Mouse (Mus musculus): ENCODE measurements around the gene Erbb4. TPM values are rescaled to one million over a fixed set of nuclear protein-coding genes. Genes with fewer than 3 reads are reported as not detected.

The Erbb4 gene
- total RNA-seq (2021): 1 to 10 TPM; 1.9 to 2.4 TPM
- long read RNA-seq, experiment 1: 0 reads
- long read RNA-seq, experiment 2: 0 reads

DNA sequence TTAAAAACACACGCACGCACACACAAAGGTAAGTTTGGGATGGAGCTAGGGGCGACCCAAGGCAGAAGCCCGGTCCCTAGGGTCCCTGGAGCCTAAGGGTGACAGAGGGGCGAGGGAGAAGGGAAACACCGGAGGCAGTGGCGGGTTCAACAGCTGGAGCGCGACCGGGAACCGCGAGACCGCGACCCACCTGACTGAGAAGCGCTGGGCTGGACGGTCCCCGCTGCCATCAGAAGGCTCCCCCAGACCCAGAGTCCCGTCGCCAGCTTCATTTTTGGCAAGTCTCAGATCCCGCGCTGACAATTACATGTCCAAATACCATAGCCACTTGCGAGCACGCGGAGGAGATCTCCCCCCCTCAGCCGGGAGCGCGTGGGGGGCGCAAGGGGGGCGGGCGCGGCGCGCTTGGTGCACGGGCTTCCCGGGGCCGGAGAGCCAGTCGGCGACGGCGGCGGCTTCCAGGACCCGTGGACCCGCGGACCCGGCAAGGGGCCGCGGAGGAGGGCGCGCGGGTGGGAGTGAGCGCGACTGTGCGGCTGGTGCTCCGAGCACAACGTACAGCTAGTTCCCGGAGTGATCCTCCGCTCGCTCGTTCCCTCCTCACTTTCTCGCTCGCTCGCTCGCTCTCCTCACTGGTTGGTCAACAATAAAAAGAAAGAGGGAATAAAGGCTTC is at the start of gene Erbb4:
Gene Erbb4, minus strand, starts transcription at position 575 of the 674 bp plus-strand sequence.
- peak; percentile 24 for DNase-seq

DNA sequence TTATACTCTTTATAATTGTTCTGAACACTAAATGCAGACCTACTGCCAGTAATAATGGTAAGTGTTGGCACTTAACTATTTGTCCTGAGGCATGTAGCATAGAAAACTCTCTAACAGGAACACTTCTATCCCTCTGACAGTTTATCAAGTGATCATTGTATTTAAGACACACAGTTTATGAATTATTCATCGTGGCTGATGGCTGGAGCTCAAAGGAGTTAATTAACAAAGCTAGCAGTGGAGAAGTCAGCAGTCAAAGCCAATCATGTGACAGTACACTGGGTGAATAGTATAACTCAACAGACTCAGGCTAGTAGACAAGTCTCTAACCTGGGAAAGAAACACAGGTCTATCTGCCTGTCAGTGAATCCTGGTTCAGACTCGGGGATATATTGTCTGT is 49.5 kb upstream of the Erbb4 start:
- no peak for DNase-seq

DNA sequence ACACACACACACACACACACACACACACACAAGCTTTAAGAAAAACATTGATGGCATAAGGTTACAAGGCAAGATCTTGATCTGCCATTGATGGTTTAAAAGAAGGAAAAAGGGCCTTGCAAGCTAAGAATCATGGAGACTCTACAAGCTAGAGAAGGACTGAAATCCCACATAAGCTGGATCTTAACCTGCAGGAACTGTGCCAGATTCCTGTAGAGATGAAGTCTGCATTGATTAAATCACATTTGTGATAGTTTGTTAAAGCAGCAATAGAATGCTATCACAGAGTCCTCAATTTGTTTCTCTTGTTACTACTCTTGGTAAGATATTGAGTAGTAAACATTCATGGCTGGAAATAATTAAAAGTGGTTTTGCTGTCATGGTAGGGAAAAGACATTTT is 33.5 kb upstream of the Erbb4 start:
- DNase-seq: no peak

DNA sequence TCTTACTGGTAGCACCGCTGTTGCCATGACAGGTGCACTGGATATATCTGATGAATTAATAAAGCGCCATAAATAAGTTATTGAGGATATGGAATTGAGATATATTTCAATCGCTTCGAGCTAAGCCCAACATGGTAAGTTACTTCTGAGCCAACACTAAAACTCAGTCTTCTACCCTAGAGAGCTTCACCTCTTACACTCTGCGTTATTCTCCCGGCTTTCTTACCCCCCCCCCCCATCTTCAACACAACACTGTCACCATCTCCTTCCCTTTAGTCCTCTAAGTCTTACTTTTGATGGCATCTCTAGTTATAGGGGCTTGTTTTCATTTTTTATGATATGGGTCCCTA is 31.6 kb upstream of the Erbb4 start:
- no peak for DNase-seq

DNA sequence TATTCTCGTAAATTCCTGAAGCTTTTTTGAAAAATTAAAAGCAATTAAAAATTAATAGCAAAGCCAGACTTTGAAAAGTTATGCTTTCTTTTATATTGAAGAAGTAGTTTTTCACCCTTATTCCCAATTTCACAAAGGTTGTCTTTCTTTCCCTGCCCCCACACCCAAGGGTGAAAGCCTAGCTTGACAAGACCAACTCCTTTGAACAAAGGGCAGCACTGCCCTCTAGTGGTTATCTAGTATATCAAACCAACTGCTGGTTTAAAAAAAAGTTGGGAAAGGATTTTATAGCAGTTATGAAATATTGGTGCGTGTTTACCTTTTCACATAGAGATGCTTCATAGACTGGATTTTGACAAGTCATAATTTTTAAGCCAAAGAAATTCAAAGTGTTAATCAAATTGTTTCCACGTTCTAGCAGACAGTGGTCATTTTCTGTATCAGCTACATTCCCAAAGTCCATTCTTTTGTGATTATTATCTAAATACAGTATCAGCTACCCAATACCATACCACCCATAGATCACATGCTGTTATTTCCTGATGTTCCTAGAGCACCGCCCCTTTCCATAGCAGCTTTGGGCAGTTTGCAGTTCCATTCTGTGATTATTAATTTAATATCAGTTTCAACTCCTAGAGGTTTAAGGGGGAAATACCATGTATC is 31.1 kb upstream of the Erbb4 start:
- peak; percentile 34 for DNase-seq

DNA sequence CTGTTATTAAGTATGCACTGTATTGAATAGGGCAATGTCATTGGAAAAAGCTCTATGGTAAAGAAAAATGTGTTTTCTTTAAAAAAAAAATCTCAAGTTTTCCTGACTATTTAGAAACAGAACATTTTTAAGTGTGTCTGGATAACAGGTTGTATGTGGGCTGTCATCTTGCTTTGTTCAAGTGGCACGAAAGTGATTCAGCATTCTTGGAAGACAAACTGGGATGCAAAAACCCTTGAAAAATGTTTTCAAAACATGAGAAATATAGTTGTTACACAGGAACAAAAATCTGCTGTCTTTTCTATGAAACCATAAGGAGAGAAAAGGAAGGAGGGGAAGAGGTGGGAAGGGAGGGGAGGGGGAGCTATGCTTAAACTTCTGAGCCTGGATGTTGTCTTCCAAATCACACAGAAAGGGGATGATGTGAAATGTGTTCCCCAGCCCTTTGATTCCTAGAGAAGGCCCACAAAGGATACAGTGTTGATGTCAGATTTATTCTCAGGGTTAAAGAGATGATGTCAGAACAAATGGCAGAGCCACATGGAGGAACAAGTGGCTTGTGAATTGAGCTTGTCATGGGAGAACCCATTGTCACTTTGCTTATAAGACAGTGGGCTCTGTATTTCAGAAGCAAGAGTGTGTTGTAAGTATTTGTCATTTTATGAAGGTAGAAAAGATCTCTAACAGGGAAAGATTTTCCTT is 16.4 kb upstream of the Erbb4 start:
- DNase-seq: no peak

DNA sequence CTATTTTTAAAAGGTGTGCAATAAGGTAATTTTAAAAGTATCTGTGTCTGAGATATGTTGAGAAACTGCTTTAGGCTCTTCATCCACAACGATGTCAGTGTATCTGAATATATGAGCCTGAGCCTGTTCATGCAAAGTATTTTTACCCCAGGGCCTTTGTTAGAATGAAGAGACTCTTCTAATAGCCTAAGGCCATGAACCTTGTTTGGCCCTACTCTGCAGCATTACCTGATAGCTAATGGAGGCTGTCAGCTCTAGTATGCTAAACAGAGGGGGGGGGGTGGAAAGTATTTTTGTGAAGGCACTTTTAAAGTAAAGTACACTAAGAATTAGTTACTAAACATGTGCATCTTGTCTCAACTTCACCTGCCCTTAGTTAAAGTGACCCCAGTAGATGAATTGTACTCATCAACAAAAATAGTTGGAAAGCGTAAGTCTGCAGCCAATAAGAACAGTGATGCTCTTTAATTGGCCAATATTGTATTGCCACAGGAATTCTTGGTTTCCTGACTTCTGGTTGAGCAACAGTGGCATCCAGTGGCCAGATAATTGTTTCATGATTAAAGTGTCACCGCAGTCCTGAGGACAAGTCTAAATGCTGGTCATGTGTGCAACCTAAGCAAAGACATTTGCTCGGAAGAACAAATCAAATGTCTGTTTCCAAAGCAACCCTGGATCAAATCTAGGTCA is 10.5 kb upstream of the Erbb4 start:
- DNase-seq: no peak

DNA sequence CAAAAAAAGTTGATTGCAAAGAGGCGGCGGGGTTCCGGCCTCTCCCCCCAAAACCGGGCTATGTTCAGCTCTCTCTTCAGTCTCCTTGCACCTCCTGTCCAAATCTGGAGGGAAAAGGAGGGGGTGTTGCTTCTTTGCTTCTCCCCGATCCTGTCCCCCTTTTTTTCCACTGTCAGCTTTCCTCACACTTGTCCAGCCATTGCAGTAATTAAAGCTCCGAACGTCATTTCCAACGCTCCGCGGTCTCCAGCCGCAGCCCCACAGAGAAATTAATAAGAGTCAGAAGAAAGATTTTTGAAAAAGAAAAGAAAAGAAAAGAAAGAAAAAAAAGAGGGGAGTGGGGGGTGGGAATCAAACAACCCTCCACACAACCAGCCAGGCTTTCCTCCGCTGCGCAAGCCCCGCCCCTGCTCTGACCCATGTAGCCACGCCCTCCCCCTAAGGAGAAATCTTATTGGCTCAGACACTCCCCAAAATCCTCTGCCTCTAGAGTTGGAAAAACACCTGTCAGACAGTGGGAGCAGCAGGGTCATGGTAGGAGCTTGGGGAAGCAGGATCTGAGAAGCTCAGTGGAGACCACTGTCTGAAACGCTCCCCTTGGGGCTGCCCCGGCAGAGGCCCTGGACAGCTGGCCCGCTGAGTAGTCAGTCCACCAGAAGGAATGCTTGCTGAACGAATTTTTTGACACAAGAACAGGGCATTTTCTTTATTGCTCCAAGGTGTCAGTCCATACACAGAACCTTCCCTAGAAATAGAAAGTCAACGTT is 483 bp upstream of the Erbb4 start:
- DNase-seq: peak; percentile 9

DNA sequence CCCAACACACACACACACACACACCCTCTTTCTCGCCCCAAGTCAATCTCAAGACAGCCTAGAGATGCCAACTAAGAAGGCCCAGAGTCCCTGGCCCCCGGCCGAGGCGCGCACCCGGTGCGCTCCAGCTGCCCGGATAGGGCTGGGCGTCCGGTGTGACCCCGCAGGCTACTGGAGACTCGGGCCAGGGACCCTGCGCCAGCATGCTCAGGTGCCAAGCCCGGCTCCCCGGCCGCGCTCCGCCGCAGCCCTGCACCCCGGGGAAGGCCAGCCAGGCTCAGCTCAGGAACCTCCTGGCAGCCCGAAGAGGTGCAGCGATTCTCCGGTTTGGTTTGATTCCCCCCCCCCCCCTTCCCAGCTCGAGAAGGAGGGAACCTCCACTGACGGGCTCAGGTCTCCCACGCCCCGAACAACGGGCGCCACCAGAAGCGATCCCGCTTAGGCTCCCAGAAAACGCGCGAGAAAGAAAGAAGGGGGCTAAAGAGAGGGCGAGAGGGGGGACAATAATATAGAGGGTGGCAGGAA is 860 bp downstream of the Erbb4 start:
- DNase-seq: peak; percentile 27

DNA sequence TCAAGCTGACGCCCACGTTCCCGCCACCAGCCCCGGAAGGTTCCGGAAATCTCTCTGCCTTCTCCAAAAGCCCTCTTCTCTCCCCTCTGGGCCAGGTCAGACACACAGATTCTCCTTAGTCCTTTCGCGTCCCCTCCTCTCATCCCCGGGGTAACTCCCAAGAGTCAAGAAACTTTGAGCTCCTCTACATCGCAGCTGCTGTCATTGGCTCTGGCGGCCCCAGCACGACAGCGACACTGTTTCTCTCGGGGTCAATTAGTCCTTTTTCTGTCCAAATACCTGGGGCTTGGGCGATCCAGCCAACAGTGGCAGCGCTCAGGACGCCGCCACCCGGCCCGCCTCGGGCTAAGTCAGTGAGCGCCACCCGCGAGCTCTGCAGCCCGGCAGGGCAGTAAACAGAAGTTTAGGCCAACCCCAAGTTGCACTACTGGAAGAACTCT is 1.5 kb downstream of the Erbb4 start:
- peak; percentile 29 for DNase-seq

DNA sequence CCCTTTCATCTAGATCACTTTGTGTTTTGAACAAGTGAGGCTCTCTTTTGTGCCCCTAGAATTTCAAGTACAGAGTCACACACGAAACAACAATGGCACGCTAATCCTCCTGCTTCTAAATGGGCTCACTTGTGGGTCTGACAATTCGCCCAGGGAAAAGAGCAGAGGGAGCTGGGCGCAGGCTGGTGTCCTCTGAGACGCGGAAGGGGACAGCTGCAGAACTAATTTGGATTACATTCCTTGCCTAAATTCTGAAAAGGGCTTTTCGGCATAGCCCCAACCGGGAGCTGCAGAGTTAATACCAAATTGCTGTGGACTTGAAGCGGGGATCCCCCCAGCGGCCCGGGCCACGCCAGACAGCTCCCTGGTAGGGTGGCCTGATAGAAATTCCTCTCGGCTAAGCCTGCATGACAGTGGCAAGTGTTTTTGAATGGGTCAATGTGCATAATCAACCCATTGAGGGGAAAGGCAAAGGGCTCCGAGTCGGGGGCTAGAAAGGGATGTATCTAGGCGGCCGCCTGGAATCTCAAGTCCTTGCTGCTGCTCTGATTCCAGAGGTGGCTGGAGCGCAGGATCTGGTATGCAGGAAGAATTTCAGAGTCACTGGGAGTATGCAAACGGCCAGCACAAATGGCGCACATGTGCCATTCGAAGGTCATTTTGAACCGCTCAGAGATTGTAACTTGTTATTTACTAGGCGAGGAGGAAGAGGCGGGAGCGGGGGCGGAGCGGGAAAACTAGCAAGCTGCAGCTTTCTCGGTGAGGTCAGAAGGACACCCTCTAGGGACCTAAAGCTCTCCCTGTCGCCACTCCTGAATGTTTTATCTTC is 2.2 kb downstream of the Erbb4 start:
- peak; percentile 10 for DNase-seq

DNA sequence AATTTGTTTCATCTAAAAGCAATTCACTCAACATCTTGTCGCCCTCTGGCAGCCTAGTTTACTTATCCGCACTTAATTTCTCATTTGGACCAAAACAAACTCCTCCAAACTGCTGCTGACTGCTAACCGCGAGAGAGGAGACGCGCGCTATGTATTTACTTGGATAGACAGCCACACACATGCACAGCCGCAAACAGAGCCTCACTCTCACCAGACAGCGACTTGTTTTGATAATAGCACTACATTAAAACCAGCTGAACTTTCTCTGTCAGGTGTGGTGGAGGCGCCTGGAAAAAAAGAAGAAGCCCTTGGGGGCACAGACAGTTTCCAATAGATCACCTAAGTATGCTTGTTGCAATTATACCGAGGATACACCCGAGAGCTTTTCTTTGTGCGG is 2.8 kb downstream of the Erbb4 start:
- DNase-seq: no peak

DNA sequence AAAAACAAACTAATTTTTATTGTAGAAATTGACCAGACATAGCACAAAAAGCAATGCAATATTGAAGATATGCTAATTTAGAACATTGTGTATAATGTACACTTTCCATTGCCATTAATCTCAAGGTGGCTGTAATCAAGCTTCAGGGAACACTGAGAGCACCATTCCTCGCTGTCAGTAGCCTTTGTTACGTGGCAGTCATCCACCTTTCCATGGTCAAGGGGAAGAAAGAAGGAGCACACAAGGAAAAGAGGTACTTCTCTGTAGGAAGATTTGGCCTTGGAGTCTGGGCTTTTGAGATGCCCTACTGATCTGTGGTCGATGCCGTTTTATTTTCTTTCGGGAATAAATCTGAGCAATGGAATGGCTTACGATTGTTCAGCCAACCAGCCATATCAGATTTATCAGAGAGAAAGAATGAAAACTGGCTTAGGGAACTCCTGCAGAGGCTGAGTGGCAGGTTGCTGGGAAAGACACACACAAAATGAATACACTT is 4.6 kb downstream of the Erbb4 start:
- DNase-seq: no peak

DNA sequence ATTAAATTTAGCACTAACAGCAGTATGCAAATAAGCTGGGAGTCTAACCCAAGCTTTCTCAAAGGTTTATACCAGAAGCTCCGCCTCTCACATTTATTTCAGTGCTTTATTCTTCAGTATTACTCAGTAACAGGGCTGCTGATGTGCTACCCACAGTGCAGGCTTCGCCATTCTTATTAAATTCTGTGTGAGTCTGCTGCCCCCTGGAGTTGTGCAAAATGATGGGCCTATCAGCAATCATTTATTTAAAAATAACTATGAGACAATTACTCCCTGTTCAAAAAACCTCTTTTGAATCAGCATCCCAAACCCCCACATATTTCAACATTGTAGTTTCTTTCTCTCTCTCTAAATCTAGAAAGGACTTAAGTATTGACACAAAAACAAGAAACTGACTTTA is 6.2 kb downstream of the Erbb4 start:
- no peak for DNase-seq

DNA sequence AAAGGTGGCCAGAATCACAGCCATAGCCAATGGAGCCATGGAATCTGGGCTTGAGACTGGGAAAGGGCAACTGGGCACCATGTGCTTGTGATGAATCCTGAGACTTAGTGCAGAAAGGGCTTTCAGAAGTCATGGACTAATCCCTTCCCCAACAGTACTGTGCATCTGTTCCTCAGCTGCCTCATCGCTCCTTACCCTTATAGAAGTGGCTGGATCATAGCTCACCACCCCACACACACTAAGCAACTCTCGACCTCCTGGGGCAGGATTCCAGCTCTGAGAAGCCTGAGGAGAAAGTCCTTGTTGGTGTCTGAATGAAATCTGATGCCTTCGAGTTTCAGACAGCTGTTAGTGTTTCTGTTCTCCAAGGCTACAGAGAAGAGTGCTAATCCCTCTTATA is 14.8 kb downstream of the Erbb4 start:
- DNase-seq: no peak

DNA sequence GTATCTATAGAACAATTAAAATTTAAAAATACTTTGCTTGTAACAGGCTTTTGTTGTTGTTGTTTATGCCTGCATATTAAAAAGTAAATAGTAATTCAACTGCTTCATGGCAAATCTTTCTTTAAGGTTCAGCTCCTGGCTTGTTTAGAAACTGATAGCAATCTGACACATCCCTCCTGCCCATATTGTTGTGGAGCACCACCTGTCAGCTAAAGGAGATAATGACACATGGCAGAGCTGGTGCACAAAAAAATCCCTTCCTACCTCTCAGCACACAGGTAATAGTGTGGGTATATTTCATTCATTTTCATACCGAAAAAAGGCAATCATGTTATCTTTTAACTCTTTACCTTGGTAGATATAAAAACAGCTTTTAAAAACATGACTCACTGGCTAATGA is 18.5 kb downstream of the Erbb4 start:
- DNase-seq: no peak

DNA sequence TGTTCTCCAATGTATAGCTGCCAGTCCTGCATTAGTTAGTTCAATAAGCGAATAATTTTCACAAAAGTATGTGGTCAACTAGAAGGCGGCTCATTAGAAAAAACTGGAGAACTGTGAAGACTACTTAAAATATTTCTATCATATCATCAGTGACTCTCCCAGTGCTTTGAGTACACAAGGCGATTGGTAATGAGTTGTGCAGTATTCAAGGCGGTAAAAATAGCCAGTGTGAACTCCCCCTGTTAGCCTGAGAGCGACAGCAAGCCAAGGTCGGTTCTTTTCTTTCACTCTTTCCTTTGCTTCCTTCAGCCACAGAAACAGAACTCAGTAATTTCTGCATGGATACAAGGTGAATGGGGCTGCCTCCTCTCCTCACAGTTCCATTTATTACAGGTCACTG is 22.1 kb downstream of the Erbb4 start:
- no peak for DNase-seq

DNA sequence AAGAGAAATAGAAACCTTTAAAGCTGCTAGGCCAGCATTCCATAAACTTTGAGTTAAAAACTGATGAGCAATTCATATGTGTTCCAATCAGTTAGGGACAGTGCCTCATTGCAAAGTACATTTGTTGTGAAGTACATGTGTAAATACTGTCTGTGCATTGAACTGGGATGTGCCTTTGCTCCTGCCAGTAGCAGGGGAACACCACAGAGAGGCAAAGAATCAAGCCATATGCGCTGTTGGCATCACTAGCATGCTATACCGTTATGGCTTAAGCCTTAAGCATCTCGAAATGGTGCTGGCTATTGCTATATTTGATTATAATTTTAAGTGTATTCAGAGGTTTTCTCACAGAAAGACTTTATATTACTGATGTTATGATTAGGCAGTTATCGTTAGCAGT is 58.9 kb downstream of the Erbb4 start:
- DNase-seq: no peak

DNA sequence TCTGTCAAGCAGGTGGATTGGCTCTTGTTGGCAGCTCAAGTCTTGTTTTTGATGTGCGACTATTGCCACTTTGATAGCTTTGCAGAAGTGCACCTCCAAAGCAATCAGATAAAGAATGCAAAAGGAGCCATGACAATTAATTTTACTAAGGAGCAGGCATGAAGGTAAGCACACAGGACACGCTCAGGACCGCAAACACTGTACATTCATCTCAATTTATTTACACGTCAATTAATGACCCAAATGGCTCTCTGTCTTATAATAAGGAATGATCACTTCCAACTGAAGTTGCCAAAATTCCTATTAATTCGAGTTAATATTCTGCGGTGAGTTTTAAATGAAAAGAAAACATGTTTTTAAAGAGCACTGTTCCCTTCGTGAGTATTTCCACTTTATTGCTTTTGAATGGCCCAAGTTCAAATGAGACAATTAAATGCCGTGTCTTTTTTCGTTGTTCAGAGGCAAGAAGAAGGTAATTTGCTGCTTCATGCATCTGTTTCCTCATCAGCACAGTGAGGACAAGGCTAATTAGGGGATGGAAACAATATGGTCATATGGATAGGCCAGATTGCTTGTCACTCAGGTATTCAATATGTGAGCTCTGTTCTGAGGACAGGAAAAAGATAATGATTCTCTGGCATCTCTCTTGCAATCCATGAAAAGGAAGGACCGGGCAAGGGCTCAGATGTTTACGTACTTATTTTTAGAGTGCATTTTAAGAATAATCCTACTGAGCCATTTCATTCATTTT is 61.5 kb downstream of the Erbb4 start:
- DNase-seq: no peak

DNA sequence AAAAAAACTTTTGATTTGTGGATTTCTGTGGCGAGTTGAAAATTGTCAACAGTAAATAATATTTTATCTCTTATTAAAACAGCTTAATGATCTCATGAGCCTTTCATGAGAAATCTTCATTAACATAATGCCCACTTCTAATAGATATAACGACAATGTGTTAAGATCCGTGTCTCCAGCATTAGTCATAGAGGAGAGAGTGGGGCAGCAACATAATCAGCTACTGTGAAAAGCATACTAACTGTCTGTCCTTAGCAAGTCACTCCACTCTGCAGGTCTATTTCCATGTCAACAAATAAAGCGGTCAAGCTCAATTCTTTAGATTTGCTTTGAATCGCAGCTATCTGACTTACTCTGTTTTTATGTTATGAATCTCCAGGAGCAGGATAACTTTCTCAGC is 80.0 kb downstream of the Erbb4 start:
- DNase-seq: no peak
